Mouse (Mus musculus) kidney, adult 2 months (tissue): ENCODE data around the gene Stx2. TPM values are rescaled to one million over a fixed set of nuclear protein-coding genes. Genes with fewer than 3 reads are reported as not detected.

Source experiments
- DNase-seq: peaks from one replicate; pipeline ENCODE4 v3.0.0; 2021
- H3K27ac ChIP-seq: fragments of 200-500 bp; 2 replicates; pipeline ENCODE4 v1.5.1; 2012; ENCODE audit warnings: low read depth, low read length, control low read depth, inconsistent platforms; ENCODE audit not compliant: insufficient read depth
- H3K27me3 ChIP-seq: fragments of 200-500 bp; replicated peaks from 2 replicates; pipeline ENCODE4 v1.6.1; 2012; ENCODE audit warnings: mild to moderate bottlenecking, moderate library complexity, low read length, inconsistent platforms; ENCODE audit not compliant: control insufficient read depth, insufficient read depth
- H3K36me3 ChIP-seq: fragments of 200-500 bp; 2 replicates; pipeline ENCODE4 v1.6.1; 2012; ENCODE audit warnings: mild to moderate bottlenecking, moderate library complexity, low read length, inconsistent platforms; ENCODE audit not compliant: control insufficient read depth, insufficient read depth
- H3K4me1 ChIP-seq: fragments of 200-500 bp; 2 replicates; pipeline ENCODE4 v1.6.1; 2011; ENCODE audit warnings: low read length; ENCODE audit not compliant: control insufficient read depth, insufficient read depth
- H3K4me3 ChIP-seq: fragments of 200-500 bp; 2 replicates; pipeline ENCODE4 v1.5.1; 2011; ENCODE audit warnings: mild to moderate bottlenecking, low read depth, low read length, control low read depth; ENCODE audit not compliant: insufficient read depth
- CTCF ChIP-seq: fragments of 200-500 bp; conservative IDR thresholded peaks from 2 replicates; pipeline ENCODE4 v1.5.1; 2011; ENCODE audit warnings: low read depth, mild to moderate bottlenecking, control low read depth, low read length, moderate library complexity, mixed read lengths; ENCODE audit not compliant: insufficient read depth, insufficient read length
- POLR2A ChIP-seq: fragments of 200-500 bp; IDR thresholded peaks from one replicate; pipeline ENCODE4 v1.6.1; 2011; ENCODE audit warnings: low read depth, low read length, control low read depth
- WGBS: fragments of 180-500 bp; shearing (Covaris S2); methylation state at CpG from one replicate; pipeline ENCODE4 v1.1.7; 2018; 5-methylcytosine and 5-hydroxymethylcytosine counted together
- polyA plus RNA-seq: library from polyadenylated mRNA; depleted of rRNA; stranded (reverse); fragments of >200 nt; gene quantifications from 2 replicates; pipeline ENCODE4 v1.2.3, GENCODE M21; 2012

The Stx2 gene
- polyA plus RNA-seq, 1 experiment: 22.4 TPM

- DNase-seq: no peak
- Histone ChIP-seq H3K4me3 (no peak overlapping the region), H3K27me3 (no peaks in the 10 kb centered on the region), H3K36me3 (no peaks in the 10 kb centered on the region), H3K4me1 (no peaks in the 10 kb centered on the region; the same call in 1 of the 2 replicates), H3K27ac (no peak overlapping the region)
- 78% methylated on average over 3 of the region's 3 CpGs for WGBS
- no peak for TF ChIP-seq CTCF
- TF ChIP-seq POLR2A: no peak
Measured at GRCm38 (mm10) chr5:129009577-129009976, 1.2 kb upstream of the Stx2 start.

DNA sequence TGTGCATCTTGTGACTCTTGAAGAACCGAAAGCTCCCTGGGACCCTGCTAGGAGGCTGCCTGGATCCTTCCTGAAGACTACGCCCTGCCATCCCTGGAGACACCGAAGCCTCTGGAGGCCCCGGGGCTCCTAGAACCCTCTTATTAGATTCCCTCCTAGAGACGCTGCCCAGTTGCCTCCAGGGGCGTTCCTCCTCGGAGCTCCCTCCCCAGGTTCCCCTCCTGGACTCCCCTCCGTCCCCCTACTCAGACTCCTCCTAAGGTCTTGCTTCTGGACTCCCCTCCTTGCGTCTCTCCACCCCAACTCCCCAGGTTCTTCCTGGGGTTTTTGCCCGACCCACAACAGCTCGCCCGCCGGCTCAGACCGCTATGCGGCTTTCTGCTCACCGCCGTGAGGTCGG lies 366 bp downstream of the Stx2 start:
- peak; percentile 33 for DNase-seq
- 0% methylated on average over 18 of the region's 18 CpGs for WGBS
- no peaks in the 10 kb centered on the region; the same call in 1 of the 2 replicates for H3K4me1 ChIP-seq
- peak overlapping the region; percentile 80 for H3K4me3 ChIP-seq
- TF ChIP-seq CTCF (no peak), POLR2A (no peak)
- no peak overlapping the region for H3K27ac ChIP-seq
- H3K27me3 ChIP-seq: no peaks in the 10 kb centered on the region
- no peaks in the 10 kb centered on the region for H3K36me3 ChIP-seq

DNA sequence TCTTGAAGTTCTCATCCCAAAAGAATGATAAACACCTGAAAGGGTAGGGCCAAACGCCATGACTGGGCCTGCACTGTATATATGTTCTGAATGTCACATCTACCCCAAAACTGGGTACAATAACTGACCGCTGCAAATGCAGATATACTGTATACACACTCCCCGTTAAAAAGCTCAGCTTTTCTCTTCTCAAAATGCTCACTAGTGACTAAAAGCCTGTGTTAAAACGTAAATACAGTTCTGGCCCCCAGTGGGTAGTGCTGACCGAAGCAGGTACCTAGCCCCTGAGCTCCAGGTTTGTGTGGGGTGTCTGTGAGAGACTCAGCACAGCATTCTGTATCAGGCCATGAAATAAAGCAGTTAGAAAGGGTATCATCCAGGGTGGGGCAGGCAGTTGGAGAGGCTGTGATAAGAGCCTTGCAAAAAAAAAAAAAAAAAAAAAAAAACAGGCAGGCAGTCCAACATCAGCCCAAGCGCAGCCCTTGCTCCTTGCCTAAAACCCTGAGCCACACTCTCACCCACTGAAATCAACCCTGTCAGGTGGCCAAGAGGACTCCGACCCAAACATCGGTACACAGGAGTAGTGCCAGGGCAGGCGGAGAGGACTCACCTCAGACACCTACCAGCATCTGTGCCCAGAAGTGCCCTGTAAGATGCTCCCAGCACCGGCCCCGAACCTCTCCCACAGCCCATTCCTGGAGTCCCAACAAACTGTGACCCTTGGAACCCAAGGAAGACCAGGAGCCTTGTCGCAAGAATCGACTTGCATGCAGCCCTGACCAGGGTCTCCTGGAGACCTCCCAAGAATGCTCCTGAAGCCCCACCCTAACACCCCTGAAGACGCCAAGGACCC lies 1.0 kb downstream of the Stx2 start:
- no peak for TF ChIP-seq POLR2A
- no peak for TF ChIP-seq CTCF
- DNase-seq: peak; percentile 82
- no peaks in the 10 kb centered on the region for H3K27me3 ChIP-seq
- 42% methylated on average over 14 of the region's 14 CpGs for WGBS
- H3K27ac ChIP-seq: no peak overlapping the region
- H3K4me3 ChIP-seq: peak overlapping the region; percentile 80
- no peaks in the 10 kb centered on the region for H3K36me3 ChIP-seq
- no peaks in the 10 kb centered on the region; the same call in 1 of the 2 replicates for H3K4me1 ChIP-seq

DNA sequence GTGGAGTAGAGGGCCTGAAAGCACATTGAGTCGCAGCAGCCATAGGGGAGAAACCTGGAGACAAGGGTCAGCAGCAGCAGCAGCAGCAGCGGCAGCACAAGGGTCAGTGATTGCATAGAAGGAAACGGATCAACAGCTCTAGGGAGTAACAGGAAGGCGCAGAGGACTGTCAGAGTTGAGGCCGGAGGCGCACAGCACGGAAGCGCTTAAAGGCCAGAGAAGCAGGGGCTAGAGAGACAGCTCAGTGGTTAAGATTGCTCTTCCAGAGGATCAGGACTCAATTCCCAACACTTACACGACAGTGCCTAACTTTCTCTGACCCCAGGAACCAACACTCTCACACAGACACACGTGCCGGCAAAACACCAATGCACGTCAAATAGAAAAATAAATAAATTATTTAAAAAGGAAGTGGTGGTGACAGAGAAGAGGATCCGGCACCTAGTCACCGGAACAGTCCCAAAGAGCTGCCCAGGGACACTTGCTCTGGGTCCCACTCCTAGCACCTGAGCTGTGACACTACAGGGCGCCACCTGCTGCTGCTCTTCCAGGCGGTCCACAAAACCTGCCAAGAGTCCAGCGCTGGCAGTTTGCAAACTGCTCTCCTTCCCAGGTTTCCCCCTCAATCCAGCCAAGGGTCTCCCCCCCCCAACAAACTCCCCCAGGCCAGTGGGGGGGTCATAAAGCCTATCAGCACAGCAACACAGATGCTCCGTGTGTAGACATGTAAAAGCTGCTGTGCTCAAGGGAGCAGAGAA lies 2.2 kb downstream of the Stx2 start:
- H3K4me3 ChIP-seq: peak overlapping the region; percentile 6; the same call in 1 of the 2 replicates
- H3K27me3 ChIP-seq: no peaks in the 10 kb centered on the region
- 63% methylated on average over 18 of the region's 18 CpGs for WGBS
- no peaks in the 10 kb centered on the region for H3K36me3 ChIP-seq
- peak; percentile 47 for DNase-seq
- no peaks in the 10 kb centered on the region; the same call in 1 of the 2 replicates for H3K4me1 ChIP-seq
- peak overlapping the region; percentile 48; the same call in 1 of the 2 replicates for H3K27ac ChIP-seq
- no peak for TF ChIP-seq POLR2A

DNA sequence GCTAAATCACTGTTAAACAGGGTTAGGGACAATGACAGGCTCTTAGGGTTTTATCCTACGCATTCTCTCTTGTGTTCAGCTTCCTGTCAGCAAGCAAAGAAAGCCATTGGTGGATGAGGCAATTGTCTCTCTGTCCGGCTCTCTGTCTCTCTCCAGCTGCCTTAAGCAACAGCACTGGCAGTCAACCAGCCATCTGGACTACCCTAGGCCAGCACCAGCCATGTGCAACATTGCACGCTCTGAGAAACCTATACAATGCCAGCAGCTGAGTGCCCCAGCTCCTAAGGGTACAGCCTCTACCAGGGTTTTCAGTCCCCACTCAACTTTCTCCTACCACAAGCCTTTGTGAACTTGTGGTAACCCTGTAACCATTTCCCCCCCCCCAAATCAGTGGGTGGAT lies 3.0 kb downstream of the Stx2 start:
- 75% methylated on average over 3 of the region's 3 CpGs for WGBS
- no peak for TF ChIP-seq CTCF
- TF ChIP-seq POLR2A: no peak
- H3K27ac ChIP-seq: no peak overlapping the region
- no peaks in the 10 kb centered on the region; the same call in 1 of the 2 replicates for H3K4me1 ChIP-seq
- DNase-seq: no peak
- no peaks in the 10 kb centered on the region for H3K27me3 ChIP-seq
- H3K36me3 ChIP-seq: no peaks in the 10 kb centered on the region
- H3K4me3 ChIP-seq: no peak overlapping the region

GRCm38 (mm10) chr5:129002571-129003011 lies 5.8 kb downstream of the Stx2 start:
- Histone ChIP-seq H3K27me3 (no peaks in the 10 kb centered on the region), H3K4me1 (no peaks in the 10 kb centered on the region; the same call in 1 of the 2 replicates), H3K36me3 (no peaks in the 10 kb centered on the region), H3K27ac (peak overlapping the region; percentile 73), H3K4me3 (no peak overlapping the region)
- TF ChIP-seq POLR2A (no peak), CTCF (no peak)
- peak; percentile 72 for DNase-seq
- WGBS: 49% methylated on average over 14 of the region's 14 CpGs
